Mouse (Mus musculus): ENCODE results near the gene Ipmk. TPM values are rescaled to one million over a fixed set of nuclear protein-coding genes. Genes with fewer than 3 reads are reported as not detected.

Ipmk gene
- polyA plus RNA-seq (2015; fragmentation: Nextera tagmentation; extraction: Ambion mirVana), result 14.3 and 18.6 TPM in 2 replicates

GRCm38 (mm10) chr10:71347509-71347949, at the start of gene Ipmk:
Gene Ipmk (plus strand): TSS chr10:71347763.
- peak within 1 kb of the TSS; percentile 93 for H3K4me3 ChIP-seq (replicated peaks)

GRCm38 (mm10) chr10:71300161-71300560, 47.4 kb upstream of the Ipmk start:
- Histone ChIP-seq H3K27ac (no peak overlapping the region), H3K4me1 (no peaks in the 10 kb centered on the region), H3K27me3 (0 out of 2 replicates have a peak, but pooled peaks cover 4% of the 10 kb centered on the region), H3K4me2 (no peak overlapping the region), H3K4me3 (replicated peaks) (no peak overlapping the region), H3K9me3 (replicated peaks) (no peaks in the 10 kb centered on the region), H3K9ac (no peak overlapping the region), H3K36me3 (no peaks in the 10 kb centered on the region)
- ATAC-seq (replicated peaks; ENCODE audit: low FRiP score), result no peak
- 80% methylated on average over 16 of the region's 16 CpGs for WGBS

More at GRCm38 (mm10) chr10:71347509-71347949, at the start of gene Ipmk:
- WGBS, result under 1% methylated on average over 49 of the region's 49 CpGs
- ATAC-seq (replicated peaks; ENCODE audit: low FRiP score), result peak; percentile 93
- Histone ChIP-seq H3K36me3 (peaks cover 7% of the 10 kb centered on the region; the same call in 1 of the 2 replicates), H3K9me3 (replicated peaks) (no peaks in the 10 kb centered on the region), H3K4me2 (peak within 1 kb of the TSS; percentile 88), H3K27ac (peak within 1 kb of the TSS; percentile 91), H3K9ac (peak within 1 kb of the TSS; percentile 91), H3K27me3 (no peaks in the 10 kb centered on the region), H3K4me1 (peaks cover 47% of the 10 kb centered on the region)

DNA sequence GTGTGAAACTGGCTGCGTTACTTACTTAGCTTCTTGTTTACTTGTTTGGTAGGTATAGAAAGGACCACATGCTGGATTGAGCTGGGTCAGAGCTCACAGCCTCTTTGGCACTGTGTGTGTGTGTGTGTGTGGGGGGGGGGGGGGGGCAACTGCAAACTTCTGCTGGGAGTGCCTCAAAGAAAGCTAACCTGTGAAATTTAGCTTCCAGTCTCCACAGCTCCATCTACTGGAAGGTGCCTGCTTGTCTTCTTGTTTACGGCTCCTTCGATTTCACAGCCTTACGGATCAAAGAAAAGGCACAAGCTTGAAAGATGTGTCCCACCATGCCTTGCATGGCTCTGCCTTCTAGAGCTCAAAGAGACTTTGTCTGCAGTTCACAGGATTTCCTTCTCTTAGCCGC, 45.1 kb upstream of the Ipmk start:
- WGBS, result 27% methylated on average over 5 of the region's 5 CpGs
- 0 out of 2 replicates have a peak, but pooled peaks cover 4% of the 10 kb centered on the region for H3K27me3 ChIP-seq
- no peak overlapping the region for H3K27ac ChIP-seq
- H3K4me1 ChIP-seq, result peaks cover 3% of the 10 kb centered on the region; the same call in 1 of the 2 replicates
- no peak for ATAC-seq (replicated peaks; ENCODE audit: low FRiP score)
- no peak overlapping the region for H3K4me2 ChIP-seq
- H3K9me3 ChIP-seq (replicated peaks), result no peaks in the 10 kb centered on the region
- H3K9ac ChIP-seq, result no peak overlapping the region
- no peaks in the 10 kb centered on the region for H3K36me3 ChIP-seq
- H3K4me3 ChIP-seq (replicated peaks), result no peak overlapping the region

DNA sequence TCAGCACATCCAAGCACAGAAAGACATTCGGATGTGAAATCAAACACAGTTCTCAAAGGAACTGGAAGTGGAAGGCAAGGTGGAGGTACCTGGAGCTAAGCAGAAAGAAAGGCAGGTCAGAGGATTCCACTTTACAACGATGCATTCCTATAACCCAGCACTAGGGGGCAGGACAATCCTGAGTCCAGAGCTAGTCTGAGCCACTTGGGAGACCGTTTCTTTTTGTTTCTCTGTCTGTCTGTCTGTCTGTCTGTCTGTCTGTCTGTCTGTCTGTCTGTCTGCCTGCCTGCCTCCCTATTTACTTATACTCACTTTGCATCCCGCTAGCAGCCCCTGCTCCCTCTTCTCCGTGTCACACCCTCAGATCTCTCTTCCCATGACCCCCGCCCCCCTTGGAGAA, 41.4 kb upstream of the Ipmk start:
- Histone ChIP-seq H3K9ac (no peak overlapping the region), H3K9me3 (replicated peaks) (no peaks in the 10 kb centered on the region), H3K27ac (no peak overlapping the region), H3K4me3 (replicated peaks) (no peak overlapping the region), H3K36me3 (no peaks in the 10 kb centered on the region), H3K4me1 (peaks cover 3% of the 10 kb centered on the region; the same call in 1 of the 2 replicates), H3K27me3 (no peaks in the 10 kb centered on the region), H3K4me2 (peak overlapping the region; percentile 41; the same call in 1 of the 2 replicates)
- no peak for ATAC-seq (replicated peaks; ENCODE audit: low FRiP score)
- WGBS, result 31% methylated on average over 6 of the region's 6 CpGs

GRCm38 (mm10) chr10:71306759-71307158, 40.8 kb upstream of the Ipmk start:
- no peaks in the 10 kb centered on the region for H3K9me3 ChIP-seq (replicated peaks)
- no peaks in the 10 kb centered on the region for H3K27me3 ChIP-seq
- WGBS, result 78% methylated on average over 6 of the region's 6 CpGs
- no peak overlapping the region for H3K9ac ChIP-seq
- H3K4me1 ChIP-seq, result peaks cover 3% of the 10 kb centered on the region; the same call in 1 of the 2 replicates
- no peak overlapping the region for H3K4me3 ChIP-seq (replicated peaks)
- no peak for ATAC-seq (replicated peaks; ENCODE audit: low FRiP score)
- no peak overlapping the region for H3K4me2 ChIP-seq
- H3K27ac ChIP-seq, result no peak overlapping the region
- H3K36me3 ChIP-seq, result no peaks in the 10 kb centered on the region

DNA sequence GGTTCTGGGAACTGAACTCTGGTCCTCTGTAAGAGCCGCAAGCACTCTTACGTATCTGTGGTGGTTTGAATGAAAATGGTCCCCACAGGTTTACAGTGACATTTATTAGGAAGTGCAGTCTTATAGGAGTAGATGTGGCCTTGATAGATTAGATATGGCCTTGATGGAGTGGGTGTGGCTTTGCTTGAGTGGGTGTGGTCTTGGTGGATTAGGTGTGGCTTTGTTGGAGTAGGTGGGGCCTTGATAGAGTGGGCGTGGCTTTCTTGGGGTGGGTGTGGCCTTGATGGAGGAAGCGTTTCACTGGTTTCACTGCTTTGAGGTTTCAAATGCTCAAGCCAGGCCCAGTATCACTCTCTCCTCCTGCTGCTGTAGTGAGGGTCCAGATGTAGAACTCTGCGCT, 39.4 kb upstream of the Ipmk start:
- no peak overlapping the region for H3K27ac ChIP-seq
- no peaks in the 10 kb centered on the region for H3K36me3 ChIP-seq
- no peaks in the 10 kb centered on the region for H3K9me3 ChIP-seq (replicated peaks)
- WGBS, result 93% methylated on average over 5 of the region's 5 CpGs
- H3K4me2 ChIP-seq, result no peak overlapping the region
- H3K27me3 ChIP-seq, result no peaks in the 10 kb centered on the region
- peaks cover 3% of the 10 kb centered on the region; the same call in 1 of the 2 replicates for H3K4me1 ChIP-seq
- ATAC-seq (replicated peaks; ENCODE audit: low FRiP score), result no peak
- H3K9ac ChIP-seq, result no peak overlapping the region
- no peak overlapping the region for H3K4me3 ChIP-seq (replicated peaks)

DNA sequence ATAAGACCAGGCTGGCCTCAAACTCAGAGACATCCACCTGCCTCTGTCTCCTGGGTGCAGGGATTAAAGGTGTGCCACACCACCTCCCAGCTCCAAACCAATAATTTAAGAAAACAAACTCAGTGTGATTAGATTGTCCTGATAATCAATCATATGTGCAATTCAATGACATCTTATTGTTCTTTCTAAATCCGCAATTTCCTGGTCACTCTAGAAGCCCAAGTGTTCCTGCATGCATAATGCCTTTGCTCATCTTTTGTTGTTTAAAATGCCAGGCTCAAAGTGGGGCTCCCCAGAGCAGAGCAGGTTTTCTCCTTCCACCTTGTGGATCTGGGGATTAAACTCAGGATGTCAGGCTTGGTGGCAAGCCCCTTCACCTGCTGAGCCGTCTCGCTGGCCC, 37.3 kb upstream of the Ipmk start:
- H3K27ac ChIP-seq, result no peak overlapping the region
- no peaks in the 10 kb centered on the region for H3K36me3 ChIP-seq
- H3K27me3 ChIP-seq, result no peaks in the 10 kb centered on the region
- WGBS, result 75% methylated on average over 3 of the region's 3 CpGs
- peaks cover 3% of the 10 kb centered on the region; the same call in 1 of the 2 replicates for H3K4me1 ChIP-seq
- H3K4me3 ChIP-seq (replicated peaks), result no peak overlapping the region
- no peaks in the 10 kb centered on the region for H3K9me3 ChIP-seq (replicated peaks)
- H3K9ac ChIP-seq, result no peak overlapping the region
- no peak for ATAC-seq (replicated peaks; ENCODE audit: low FRiP score)
- no peak overlapping the region for H3K4me2 ChIP-seq

DNA sequence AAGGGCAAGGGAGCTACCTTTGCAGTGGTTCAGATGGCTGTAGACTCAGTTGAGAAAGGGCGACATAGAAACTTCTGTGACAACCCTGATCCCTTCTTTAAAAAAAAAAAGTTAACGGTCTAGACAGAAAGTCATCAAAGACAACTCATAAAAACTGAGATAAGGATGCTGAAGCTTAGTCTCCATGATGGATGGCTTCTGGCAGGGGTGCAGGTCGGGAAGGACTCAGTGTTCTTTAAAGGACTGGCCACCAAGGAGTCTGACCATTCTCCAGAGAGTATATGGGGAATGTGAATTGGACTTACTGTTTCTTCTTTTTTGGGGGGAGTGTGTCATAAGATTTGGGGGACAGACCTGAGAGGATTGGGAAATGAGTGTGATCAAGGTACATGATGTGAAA, 33.0 kb upstream of the Ipmk start:
- Histone ChIP-seq H3K4me1 (no peaks in the 10 kb centered on the region), H3K27me3 (no peaks in the 10 kb centered on the region), H3K9me3 (replicated peaks) (no peaks in the 10 kb centered on the region), H3K4me2 (no peak overlapping the region), H3K36me3 (no peaks in the 10 kb centered on the region), H3K9ac (no peak overlapping the region), H3K27ac (no peak overlapping the region), H3K4me3 (replicated peaks) (no peak overlapping the region)
- 58% methylated on average over 3 of the region's 3 CpGs for WGBS
- ATAC-seq (replicated peaks; ENCODE audit: low FRiP score), result no peak

DNA sequence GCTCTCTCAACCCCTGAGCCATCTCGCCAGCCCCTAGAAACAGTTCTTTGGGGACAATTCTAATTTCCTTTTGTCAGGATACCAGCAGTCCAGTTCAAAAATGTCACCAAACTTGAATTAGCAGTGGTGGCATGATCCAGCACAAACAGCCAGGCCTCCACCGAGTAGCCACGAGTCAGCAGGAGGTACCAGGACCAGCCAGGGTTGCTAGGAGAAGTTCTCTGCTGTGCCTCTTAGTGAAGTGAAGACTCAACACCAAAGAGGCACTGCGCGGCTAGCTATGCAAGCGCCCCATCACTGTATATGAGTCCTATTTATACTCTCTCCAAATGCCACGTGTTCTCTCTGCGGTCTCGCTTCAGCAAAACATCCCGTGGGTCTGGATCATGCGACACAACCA, 31.5 kb upstream of the Ipmk start:
- no peak for ATAC-seq (replicated peaks; ENCODE audit: low FRiP score)
- Histone ChIP-seq H3K4me1 (no peaks in the 10 kb centered on the region), H3K9ac (no peak overlapping the region), H3K4me3 (replicated peaks) (no peak overlapping the region), H3K9me3 (replicated peaks) (no peaks in the 10 kb centered on the region), H3K27me3 (no peaks in the 10 kb centered on the region), H3K36me3 (no peaks in the 10 kb centered on the region), H3K27ac (no peak overlapping the region), H3K4me2 (no peak overlapping the region)
- 82% methylated on average over 11 of the region's 11 CpGs for WGBS

DNA sequence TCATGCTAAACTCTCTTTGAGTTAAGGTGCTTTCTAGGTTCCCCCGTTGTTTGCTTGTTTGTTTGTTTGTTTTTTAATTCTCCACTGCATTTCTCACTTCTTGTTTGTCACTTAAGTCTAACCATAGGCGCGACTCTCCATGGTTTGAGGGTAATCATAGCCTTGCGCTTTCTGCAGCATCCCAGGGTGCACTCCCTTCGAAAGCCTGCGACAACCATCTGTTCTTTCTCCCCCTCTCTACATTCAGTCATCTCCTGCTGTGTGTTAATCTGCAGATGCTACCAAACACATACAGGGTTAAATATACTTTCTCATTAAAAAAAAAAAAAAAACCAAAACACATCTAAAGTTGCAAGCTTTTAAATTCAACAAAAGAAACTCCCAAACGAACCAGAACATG, 31.1 kb upstream of the Ipmk start:
- ATAC-seq (replicated peaks; ENCODE audit: low FRiP score), result no peak
- WGBS, result 76% methylated on average over 7 of the region's 7 CpGs
- no peaks in the 10 kb centered on the region for H3K4me1 ChIP-seq
- H3K27me3 ChIP-seq, result no peaks in the 10 kb centered on the region
- no peak overlapping the region for H3K4me3 ChIP-seq (replicated peaks)
- H3K4me2 ChIP-seq, result no peak overlapping the region
- H3K9ac ChIP-seq, result no peak overlapping the region
- H3K9me3 ChIP-seq (replicated peaks), result no peaks in the 10 kb centered on the region
- H3K36me3 ChIP-seq, result no peaks in the 10 kb centered on the region
- no peak overlapping the region for H3K27ac ChIP-seq

- 83% methylated on average over 8 of the region's 8 CpGs for WGBS
- no peaks in the 10 kb centered on the region for H3K36me3 ChIP-seq
- H3K9ac ChIP-seq, result no peak overlapping the region
- H3K27ac ChIP-seq, result no peak overlapping the region
- no peak overlapping the region for H3K4me2 ChIP-seq
- no peaks in the 10 kb centered on the region for H3K9me3 ChIP-seq (replicated peaks)
- no peaks in the 10 kb centered on the region for H3K27me3 ChIP-seq
- no peak for ATAC-seq (replicated peaks; ENCODE audit: low FRiP score)
- H3K4me3 ChIP-seq (replicated peaks), result no peak overlapping the region
- 0 out of 2 replicates have a peak, but pooled peaks cover 2% of the 10 kb centered on the region for H3K4me1 ChIP-seq
Observed at GRCm38 (mm10) chr10:71323669-71324068, 23.9 kb upstream of the Ipmk start.

DNA sequence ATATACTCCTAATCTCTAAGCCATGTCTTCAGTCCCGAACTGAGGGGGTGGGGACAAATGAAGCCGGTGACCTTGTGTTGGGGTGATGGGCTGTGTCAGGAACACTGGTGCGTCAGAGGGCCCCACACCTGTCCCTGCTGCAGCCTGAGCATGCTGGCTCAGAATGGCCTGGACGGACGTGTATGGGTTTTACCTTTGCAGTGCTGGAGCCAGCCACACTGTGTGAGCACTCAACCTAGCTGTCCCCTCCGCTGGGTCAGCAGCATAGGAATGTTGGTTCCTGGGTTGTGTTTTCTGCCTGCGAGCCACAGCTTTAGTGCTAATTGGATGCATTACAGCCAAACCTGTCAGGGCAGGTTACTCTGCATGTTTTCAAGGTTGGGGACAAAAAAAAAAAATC, 21.4 kb upstream of the Ipmk start:
- H3K4me2 ChIP-seq, result no peak overlapping the region
- H3K27me3 ChIP-seq, result no peaks in the 10 kb centered on the region
- H3K36me3 ChIP-seq, result peaks cover 17% of the 10 kb centered on the region
- H3K27ac ChIP-seq, result no peak overlapping the region
- no peak overlapping the region for H3K9ac ChIP-seq
- H3K4me3 ChIP-seq (replicated peaks), result no peak overlapping the region
- H3K9me3 ChIP-seq (replicated peaks), result no peaks in the 10 kb centered on the region
- no peak for ATAC-seq (replicated peaks; ENCODE audit: low FRiP score)
- 0 out of 2 replicates have a peak, but pooled peaks cover 2% of the 10 kb centered on the region for H3K4me1 ChIP-seq
- WGBS, result 80% methylated on average over 7 of the region's 7 CpGs

- Histone ChIP-seq H3K4me1 (0 out of 2 replicates have a peak, but pooled peaks cover 2% of the 10 kb centered on the region), H3K9me3 (replicated peaks) (no peaks in the 10 kb centered on the region), H3K27me3 (no peaks in the 10 kb centered on the region), H3K27ac (no peak overlapping the region), H3K4me2 (no peak overlapping the region), H3K9ac (no peak overlapping the region), H3K36me3 (peaks cover 17% of the 10 kb centered on the region), H3K4me3 (replicated peaks) (no peak overlapping the region)
- ATAC-seq (replicated peaks; ENCODE audit: low FRiP score), result no peak
- WGBS, result 17% methylated on average over 7 of the region's 7 CpGs
Observed at GRCm38 (mm10) chr10:71326789-71327188, 20.8 kb upstream of the Ipmk start.

Data from kidney, embryonic 15.5 days (tissue).